Mouse (Mus musculus): ENCODE data around the gene Aldh4a1. TPM values are rescaled to one million over a fixed set of nuclear protein-coding genes. Genes with fewer than 3 reads are reported as not detected.

The Aldh4a1 gene
- polyA plus RNA-seq, 1 experiment, result 12.0 TPM

DNA sequence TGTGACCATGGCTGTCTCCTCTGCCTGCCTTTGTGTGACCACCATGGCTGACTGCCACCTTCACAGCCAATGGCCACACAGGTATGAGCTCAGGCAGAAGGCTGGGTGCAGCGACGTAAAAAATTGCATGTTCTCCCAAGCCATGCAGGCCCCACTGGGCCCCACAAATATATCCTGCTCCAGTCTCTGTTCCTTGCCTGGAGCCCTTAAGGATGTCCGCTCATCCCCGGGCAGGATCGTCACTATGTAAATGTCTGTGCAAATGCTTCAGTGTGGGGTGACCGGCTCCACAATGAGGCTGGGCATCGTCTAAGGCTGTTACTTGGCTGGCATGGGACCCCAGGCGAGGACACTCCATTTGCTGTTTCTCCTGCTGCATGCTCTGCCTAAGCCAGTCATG, 30.6 kb downstream of the Aldh4a1 start, which contains the start of gene Tas1r2:
Gene Tas1r2, plus strand, starts transcription at position 301 of the 400 bp plus-strand sequence.
- no peaks in the 10 kb centered on the region for H3K27me3 ChIP-seq (ENCODE audit: control insufficient read depth, insufficient read depth, insufficient read length)
- H3ac ChIP-seq (ENCODE audit: control insufficient read depth, insufficient read length), result no peak within 1 kb of the TSS
- H3K36me3 ChIP-seq (ENCODE audit: control insufficient read depth, insufficient read depth), result no peaks in the 10 kb centered on the region
- H3K4me2 ChIP-seq (ENCODE audit: low read depth), result no peak within 1 kb of the TSS
- H3K4me3 ChIP-seq, result no peak within 1 kb of the TSS
- TF ChIP-seq POLR2A (IDR thresholded peaks at IDR 0.05; ENCODE audit: insufficient read length, low read depth), result no peak
- no peak for TF ChIP-seq SRF (IDR thresholded peaks at IDR 0.05; ENCODE audit: control insufficient read depth, insufficient read length, low read depth)
- H3K79me2 ChIP-seq (ENCODE audit: control insufficient read depth, insufficient read depth), result no peaks in the 10 kb centered on the region

DNA sequence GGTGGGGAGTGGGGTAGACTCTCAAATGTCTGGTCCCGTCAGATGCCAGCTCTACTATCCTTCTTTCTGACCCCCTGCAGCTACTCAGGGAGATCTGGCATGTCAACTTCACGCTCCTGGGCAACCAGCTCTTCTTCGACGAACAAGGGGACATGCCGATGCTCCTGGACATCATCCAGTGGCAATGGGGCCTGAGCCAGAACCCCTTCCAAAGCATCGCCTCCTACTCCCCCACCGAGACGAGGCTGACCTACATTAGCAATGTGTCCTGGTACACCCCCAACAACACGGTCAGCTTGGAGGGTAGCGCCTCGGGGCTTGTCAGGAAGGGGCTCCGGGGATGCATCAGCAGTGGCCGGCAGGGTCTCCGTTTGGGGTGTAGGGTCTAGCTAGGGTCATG, 39.2 kb downstream of the Aldh4a1 start:
- Histone ChIP-seq H3K36me3 (ENCODE audit: control insufficient read depth, insufficient read depth) (no peaks in the 10 kb centered on the region), H3K4me3 (no peak overlapping the region), H3K27me3 (ENCODE audit: control insufficient read depth, insufficient read depth, insufficient read length) (no peaks in the 10 kb centered on the region), H3K4me2 (ENCODE audit: low read depth) (no peak overlapping the region), H3ac (ENCODE audit: control insufficient read depth, insufficient read length) (no peak overlapping the region), H3K79me2 (ENCODE audit: control insufficient read depth, insufficient read depth) (no peaks in the 10 kb centered on the region)
- TF ChIP-seq E2F4 (IDR thresholded peaks at IDR 0.05; ENCODE audit: insufficient read depth) (no peak), TCF12 (IDR thresholded peaks at IDR 0.05; ENCODE audit: insufficient read depth, poor library complexity, severe bottlenecking) (no peak), SRF (IDR thresholded peaks at IDR 0.05; ENCODE audit: control insufficient read depth, insufficient read length, low read depth) (no peak), REST (IDR thresholded peaks at IDR 0.05; ENCODE audit: insufficient read depth, insufficient read length) (no peak), MYOD1 (IDR thresholded peaks at IDR 0.05; ENCODE audit: control insufficient read depth in 1 of 3, insufficient read length in 2 of 3, low read depth in 2 of 3) (no peak), POLR2AphosphoS2 (IDR thresholded peaks at IDR 0.05; ENCODE audit: insufficient read length, low read depth) (no peak), TCF3 (IDR thresholded peaks at IDR 0.05; ENCODE audit: insufficient read length, low read depth) (no peak), USF1 (IDR thresholded peaks at IDR 0.05; ENCODE audit: low read depth) (no peak), CEBPB (IDR thresholded peaks at IDR 0.05; ENCODE audit: insufficient read depth, poor library complexity, severe bottlenecking) (no peak), POLR2A (IDR thresholded peaks at IDR 0.05; ENCODE audit: insufficient read length, low read depth) (no peak), MAX (IDR thresholded peaks at IDR 0.05; ENCODE audit: low read depth) (no peak), MYOG (IDR thresholded peaks at IDR 0.05; ENCODE audit: control insufficient read depth in 1 of 3, insufficient read depth in 1 of 3, insufficient read length in 2 of 3, low read depth in 2 of 3) (no peak)

DNA sequence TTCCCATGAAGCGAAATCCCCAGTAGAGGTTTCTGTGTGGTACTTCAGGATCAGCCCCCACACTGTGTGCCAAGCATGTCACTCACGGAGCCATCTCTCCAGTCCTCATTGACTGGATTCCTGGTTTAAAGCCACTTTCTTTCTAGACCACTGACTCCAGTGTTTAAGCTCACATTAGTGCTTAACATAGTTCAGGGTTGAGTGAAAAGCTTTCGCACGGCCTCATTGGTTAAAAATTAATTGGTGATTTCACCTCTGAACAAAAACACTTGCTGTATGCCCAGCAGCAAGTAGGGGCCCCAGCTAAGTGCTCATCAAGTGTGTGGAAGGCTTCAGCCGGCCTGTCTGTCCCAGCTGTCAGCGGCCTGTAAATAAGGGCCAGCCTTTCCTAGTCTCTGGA, 45.0 kb downstream of the Aldh4a1 start:
- H3K4me3 ChIP-seq, result no peak overlapping the region
- H3K27me3 ChIP-seq (ENCODE audit: control insufficient read depth, insufficient read depth, insufficient read length), result no peaks in the 10 kb centered on the region
- H3K36me3 ChIP-seq (ENCODE audit: control insufficient read depth, insufficient read depth), result no peaks in the 10 kb centered on the region
- H3K4me2 ChIP-seq (ENCODE audit: low read depth), result no peak overlapping the region
- no peak for TF ChIP-seq E2F4 (IDR thresholded peaks at IDR 0.05; ENCODE audit: insufficient read depth)
- TF ChIP-seq MYOD1 (IDR thresholded peaks at IDR 0.05; ENCODE audit: control insufficient read depth in 1 of 3, insufficient read length in 2 of 3, low read depth in 2 of 3), result no peak
- TF ChIP-seq SRF (IDR thresholded peaks at IDR 0.05; ENCODE audit: control insufficient read depth, insufficient read length, low read depth), result no peak
- no peak for TF ChIP-seq TCF3 (IDR thresholded peaks at IDR 0.05; ENCODE audit: insufficient read length, low read depth)
- no peak for TF ChIP-seq TCF12 (IDR thresholded peaks at IDR 0.05; ENCODE audit: insufficient read depth, poor library complexity, severe bottlenecking)
- TF ChIP-seq POLR2A (IDR thresholded peaks at IDR 0.05; ENCODE audit: insufficient read length, low read depth), result no peak
- no peak for TF ChIP-seq MYOG (IDR thresholded peaks at IDR 0.05; ENCODE audit: control insufficient read depth in 1 of 3, insufficient read depth in 1 of 3, insufficient read length in 2 of 3, low read depth in 2 of 3)
- TF ChIP-seq POLR2AphosphoS2 (IDR thresholded peaks at IDR 0.05; ENCODE audit: insufficient read length, low read depth), result no peak
- no peak for TF ChIP-seq REST (IDR thresholded peaks at IDR 0.05; ENCODE audit: insufficient read depth, insufficient read length)
- no peak for TF ChIP-seq USF1 (IDR thresholded peaks at IDR 0.05; ENCODE audit: low read depth)
- H3K79me2 ChIP-seq (ENCODE audit: control insufficient read depth, insufficient read depth), result no peaks in the 10 kb centered on the region
- no peak overlapping the region for H3ac ChIP-seq (ENCODE audit: control insufficient read depth, insufficient read length)

DNA sequence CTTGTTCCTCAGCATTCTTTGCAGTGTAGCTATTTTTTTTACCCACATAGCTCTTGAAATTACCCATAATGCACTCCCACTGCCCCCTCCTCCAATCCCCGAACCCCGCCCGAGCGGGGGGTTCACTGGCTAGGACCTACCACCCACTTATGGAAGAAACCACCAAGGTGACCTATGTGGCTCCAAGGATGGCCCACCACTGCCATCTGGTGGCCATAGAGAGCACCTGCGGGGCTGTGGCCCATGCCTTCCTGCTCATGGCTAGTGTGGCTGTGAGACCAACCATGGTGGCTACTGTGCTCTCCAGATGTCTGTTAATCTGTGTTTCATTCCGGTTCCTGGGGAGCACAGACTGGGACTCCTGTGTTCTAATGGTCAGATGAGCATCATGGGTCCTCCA, 47.2 kb downstream of the Aldh4a1 start:
- TF ChIP-seq MYOG (IDR thresholded peaks at IDR 0.05; ENCODE audit: control insufficient read depth in 1 of 3, insufficient read depth in 1 of 3, insufficient read length in 2 of 3, low read depth in 2 of 3) (peak in 1 of 3 experiments; percentile 13), SRF (IDR thresholded peaks at IDR 0.05; ENCODE audit: control insufficient read depth, insufficient read length, low read depth) (no peak), E2F4 (IDR thresholded peaks at IDR 0.05; ENCODE audit: insufficient read depth) (no peak), REST (IDR thresholded peaks at IDR 0.05; ENCODE audit: insufficient read depth, insufficient read length) (no peak), TCF12 (IDR thresholded peaks at IDR 0.05; ENCODE audit: insufficient read depth, poor library complexity, severe bottlenecking) (no peak), CEBPB (IDR thresholded peaks at IDR 0.05; ENCODE audit: insufficient read depth, poor library complexity, severe bottlenecking) (no peak), POLR2A (IDR thresholded peaks at IDR 0.05; ENCODE audit: insufficient read length, low read depth) (no peak), USF1 (IDR thresholded peaks at IDR 0.05; ENCODE audit: low read depth) (no peak), MYOD1 (IDR thresholded peaks at IDR 0.05; ENCODE audit: control insufficient read depth in 1 of 3, insufficient read length in 2 of 3, low read depth in 2 of 3) (no peak)
- Histone ChIP-seq H3K4me2 (ENCODE audit: low read depth) (no peak overlapping the region), H3ac (ENCODE audit: control insufficient read depth, insufficient read length) (no peak overlapping the region), H3K36me3 (ENCODE audit: control insufficient read depth, insufficient read depth) (no peaks in the 10 kb centered on the region), H3K4me3 (no peak overlapping the region), H3K27me3 (ENCODE audit: control insufficient read depth, insufficient read depth, insufficient read length) (no peaks in the 10 kb centered on the region), H3K79me2 (ENCODE audit: control insufficient read depth, insufficient read depth) (no peaks in the 10 kb centered on the region)

DNA sequence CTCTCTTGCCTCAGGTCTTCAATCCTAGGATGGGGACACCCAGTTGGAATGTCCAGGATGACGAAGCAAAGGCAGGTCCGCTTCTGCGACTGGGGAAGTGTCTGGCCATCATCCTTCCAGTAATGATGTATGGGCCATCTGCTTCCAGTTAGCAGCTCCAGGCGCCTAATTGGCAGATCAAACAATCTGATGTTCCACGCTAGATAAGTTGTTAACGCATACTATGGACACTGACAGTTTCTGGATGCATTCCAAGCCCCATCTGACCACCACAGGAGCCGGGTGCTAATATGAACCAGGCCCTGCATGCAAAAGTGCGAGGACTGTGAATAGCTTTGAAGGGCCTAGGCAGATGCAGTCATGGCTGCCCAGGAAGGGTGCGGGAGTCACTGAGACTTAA, 53.0 kb downstream of the Aldh4a1 start:
- TF ChIP-seq MYOG (IDR thresholded peaks at IDR 0.05; ENCODE audit: control insufficient read depth in 1 of 3, insufficient read depth in 1 of 3, insufficient read length in 2 of 3, low read depth in 2 of 3) (no peak), POLR2A (IDR thresholded peaks at IDR 0.05; ENCODE audit: insufficient read length, low read depth) (no peak), MYOD1 (IDR thresholded peaks at IDR 0.05; ENCODE audit: control insufficient read depth in 1 of 3, insufficient read length in 2 of 3, low read depth in 2 of 3) (no peak), TCF3 (IDR thresholded peaks at IDR 0.05; ENCODE audit: insufficient read length, low read depth) (no peak), MAX (IDR thresholded peaks at IDR 0.05; ENCODE audit: low read depth) (no peak), E2F4 (IDR thresholded peaks at IDR 0.05; ENCODE audit: insufficient read depth) (no peak), SRF (IDR thresholded peaks at IDR 0.05; ENCODE audit: control insufficient read depth, insufficient read length, low read depth) (no peak), TCF12 (IDR thresholded peaks at IDR 0.05; ENCODE audit: insufficient read depth, poor library complexity, severe bottlenecking) (no peak), USF1 (IDR thresholded peaks at IDR 0.05; ENCODE audit: low read depth) (no peak), POLR2AphosphoS2 (IDR thresholded peaks at IDR 0.05; ENCODE audit: insufficient read length, low read depth) (no peak), CEBPB (IDR thresholded peaks at IDR 0.05; ENCODE audit: insufficient read depth, poor library complexity, severe bottlenecking) (no peak), REST (IDR thresholded peaks at IDR 0.05; ENCODE audit: insufficient read depth, insufficient read length) (no peak)
- Histone ChIP-seq H3K36me3 (ENCODE audit: control insufficient read depth, insufficient read depth) (no peaks in the 10 kb centered on the region), H3K4me3 (no peak overlapping the region), H3ac (ENCODE audit: control insufficient read depth, insufficient read length) (no peak overlapping the region), H3K27me3 (ENCODE audit: control insufficient read depth, insufficient read depth, insufficient read length) (no peaks in the 10 kb centered on the region), H3K79me2 (ENCODE audit: control insufficient read depth, insufficient read depth) (no peaks in the 10 kb centered on the region), H3K4me2 (ENCODE audit: low read depth) (no peak overlapping the region)
